Mouse (Mus musculus) hindbrain, embryonic 14.5 days (tissue): ENCODE data around the gene Cdhr2. TPM values are rescaled to one million over a fixed set of nuclear protein-coding genes. Genes with fewer than 3 reads are reported as not detected.

Source experiments
- polyA plus RNA-seq: library from polyadenylated mRNA; unstranded; fragments of >200 nt; fragmentation: Nextera tagmentation; extraction: Ambion mirVana; gene quantifications from 2 replicates; pipeline ENCODE4 v1.2.1, GENCODE M21; 2014

Gene Cdhr2
- polyA plus RNA-seq, 1 experiment from 2014 or later = 0.16 TPM

Other genes with a start within 250 kb of the Cdhr2 start
- 92.9 and 98.6 TPM in 2 replicates for gene Thoc3, start 232.6 kb upstream of the Cdhr2 start, polyA plus RNA-seq
- gene Simc1, start 197.7 kb upstream of the Cdhr2 start, polyA plus RNA-seq = 27.2 and 28.5 TPM in 2 replicates
- gene 4833439L19Rik, start 136.0 kb upstream of the Cdhr2 start, polyA plus RNA-seq = 237 and 263 TPM in 2 replicates
- 83.0 and 88.8 TPM in 2 replicates for gene Arl10, start 126.4 kb upstream of the Cdhr2 start, polyA plus RNA-seq
- gene Nop16, start 111.4 kb upstream of the Cdhr2 start, polyA plus RNA-seq = 42.1 and 46.7 TPM in 2 replicates
- 261 and 275 TPM in 2 replicates for gene Higd2a, start 111.3 kb upstream of the Cdhr2 start, polyA plus RNA-seq
- 177 and 198 TPM in 2 replicates for gene Cltb, start 90.1 kb upstream of the Cdhr2 start, polyA plus RNA-seq
- 81.4 and 88.8 TPM in 2 replicates for gene Faf2, start 79.7 kb upstream of the Cdhr2 start, polyA plus RNA-seq
- 75.9 and 80.7 TPM in 2 replicates for gene Rnf44, start 7.6 kb upstream of the Cdhr2 start, polyA plus RNA-seq
- gene Gprin1, start 48.4 kb downstream of the Cdhr2 start, polyA plus RNA-seq = 23.5 and 31.6 TPM in 2 replicates
- gene Sncb, start 65.1 kb downstream of the Cdhr2 start, polyA plus RNA-seq = 78.0 and 103 TPM in 2 replicates
- not detected in 2 replicates for gene Eif4e1b, start 82.5 kb downstream of the Cdhr2 start, polyA plus RNA-seq
- gene Tspan17, start 87.9 kb downstream of the Cdhr2 start, polyA plus RNA-seq = 72.8 and 74.1 TPM in 2 replicates
- 15.3 and 16.9 TPM in 2 replicates for gene Unc5a, start 247.9 kb downstream of the Cdhr2 start, polyA plus RNA-seq